Mouse (Mus musculus): ENCODE results near the gene Ankrd11. TPM values are rescaled to one million over a fixed set of nuclear protein-coding genes. Genes with fewer than 3 reads are reported as not detected.
A peak's percentile ranks its signal among the peaks of the same experiment; 100 is the strongest.

Gene Ankrd11
- total and polyA plus RNA-seq, 2 experiments from 2014 or later, result 24.3 to 65.8 TPM

GRCm38 (mm10) chr8:123039376-123040109, 2.5 kb downstream of the Ankrd11 start:
- Histone ChIP-seq H3K27ac (ENCODE audit: low read depth) (0 out of 2 replicates have a peak overlapping the region, but pooled peaks have one; percentile 93), H3K9me3 (replicated peaks; ENCODE audit: control insufficient read depth, low read length) (no peaks in the 10 kb centered on the region), H3K4me3 (ENCODE audit: low read depth, low read length) (no peak overlapping the region; the same call in 1 of the 2 replicates), H3K4me2 (ENCODE audit: low read depth, low read length) (peak overlapping the region; percentile 79; the same call in 1 of the 2 replicates), H3K9ac (replicated peaks; ENCODE audit: low read depth, low read length) (no peak overlapping the region; the same call in 1 of the 2 replicates), H3K4me1 (ENCODE audit: control insufficient read depth, insufficient read depth) (peaks cover 48% of the 10 kb centered on the region), H3K36me3 (replicated peaks; ENCODE audit: control insufficient read depth, insufficient read depth, low read length) (no peaks in the 10 kb centered on the region), H3K27me3 (ENCODE audit: control insufficient read depth, insufficient read depth, low read length) (no peaks in the 10 kb centered on the region)
- WGBS, result 67% methylated on average over 11 of the region's 11 CpGs
- ATAC-seq (ENCODE audit: insufficient read depth, low read depth), result no peak
- TF ChIP-seq CTCF (IDR thresholded peaks at IDR 0.05; ENCODE audit: low read depth) (no peak), EP300 (IDR thresholded peaks at IDR 0.05; ENCODE audit: low read depth) (no peak)
- DNase-seq (ENCODE audit: low spot score), result no peak

GRCm38 (mm10) chr8:123038351-123038750, 3.7 kb downstream of the Ankrd11 start:
- no peak overlapping the region for H3K4me2 ChIP-seq (ENCODE audit: low read depth, low read length)
- DNase-seq (ENCODE audit: low spot score), result no peak
- no peaks in the 10 kb centered on the region for H3K36me3 ChIP-seq (replicated peaks; ENCODE audit: control insufficient read depth, insufficient read depth, low read length)
- no peak overlapping the region for H3K4me3 ChIP-seq (ENCODE audit: low read depth, low read length)
- ATAC-seq (ENCODE audit: insufficient read depth, low read depth), result no peak
- no peaks in the 10 kb centered on the region for H3K27me3 ChIP-seq (ENCODE audit: control insufficient read depth, insufficient read depth, low read length)
- H3K27ac ChIP-seq (ENCODE audit: low read depth), result no peak overlapping the region
- H3K9me3 ChIP-seq (replicated peaks; ENCODE audit: control insufficient read depth, low read length), result no peaks in the 10 kb centered on the region
- H3K4me1 ChIP-seq (ENCODE audit: control insufficient read depth, insufficient read depth), result peaks cover 48% of the 10 kb centered on the region
- 10% methylated on average over 2 of the region's 2 CpGs for WGBS
- H3K9ac ChIP-seq (replicated peaks; ENCODE audit: low read depth, low read length), result no peak overlapping the region
- TF ChIP-seq CTCF (IDR thresholded peaks at IDR 0.05; ENCODE audit: low read depth), result no peak
- no peak for TF ChIP-seq EP300 (IDR thresholded peaks at IDR 0.05; ENCODE audit: low read depth)

GRCm38 (mm10) chr8:123037487-123037886, 4.6 kb downstream of the Ankrd11 start:
- no peaks in the 10 kb centered on the region for H3K9me3 ChIP-seq (replicated peaks; ENCODE audit: control insufficient read depth, low read length)
- no peak overlapping the region for H3K4me3 ChIP-seq (ENCODE audit: low read depth, low read length)
- DNase-seq (ENCODE audit: low spot score) (no peak), ATAC-seq (ENCODE audit: insufficient read depth, low read depth) (no peak)
- no peak overlapping the region for H3K9ac ChIP-seq (replicated peaks; ENCODE audit: low read depth, low read length)
- H3K4me1 ChIP-seq (ENCODE audit: control insufficient read depth, insufficient read depth), result peaks cover 45% of the 10 kb centered on the region
- 82% methylated on average over 11 of the region's 11 CpGs for WGBS
- no peaks in the 10 kb centered on the region for H3K36me3 ChIP-seq (replicated peaks; ENCODE audit: control insufficient read depth, insufficient read depth, low read length)
- H3K27me3 ChIP-seq (ENCODE audit: control insufficient read depth, insufficient read depth, low read length), result no peaks in the 10 kb centered on the region
- H3K27ac ChIP-seq (ENCODE audit: low read depth), result peak overlapping the region; percentile 55
- H3K4me2 ChIP-seq (ENCODE audit: low read depth, low read length), result no peak overlapping the region
- TF ChIP-seq CTCF (IDR thresholded peaks at IDR 0.05; ENCODE audit: low read depth) (no peak), EP300 (IDR thresholded peaks at IDR 0.05; ENCODE audit: low read depth) (no peak)

GRCm38 (mm10) chr8:123036956-123037355, 5.1 kb downstream of the Ankrd11 start:
- ATAC-seq (ENCODE audit: insufficient read depth, low read depth) (no peak), DNase-seq (ENCODE audit: low spot score) (no peak)
- H3K4me2 ChIP-seq (ENCODE audit: low read depth, low read length), result no peak overlapping the region
- H3K4me1 ChIP-seq (ENCODE audit: control insufficient read depth, insufficient read depth), result peaks cover 45% of the 10 kb centered on the region
- no peaks in the 10 kb centered on the region for H3K36me3 ChIP-seq (replicated peaks; ENCODE audit: control insufficient read depth, insufficient read depth, low read length)
- no peak overlapping the region for H3K4me3 ChIP-seq (ENCODE audit: low read depth, low read length)
- peak overlapping the region; percentile 55 for H3K27ac ChIP-seq (ENCODE audit: low read depth)
- no peak for TF ChIP-seq CTCF (IDR thresholded peaks at IDR 0.05; ENCODE audit: low read depth)
- TF ChIP-seq EP300 (IDR thresholded peaks at IDR 0.05; ENCODE audit: low read depth), result no peak
- H3K9ac ChIP-seq (replicated peaks; ENCODE audit: low read depth, low read length), result no peak overlapping the region
- no peaks in the 10 kb centered on the region for H3K27me3 ChIP-seq (ENCODE audit: control insufficient read depth, insufficient read depth, low read length)
- no peaks in the 10 kb centered on the region for H3K9me3 ChIP-seq (replicated peaks; ENCODE audit: control insufficient read depth, low read length)
- 34% methylated on average over 3 of the region's 3 CpGs for WGBS

GRCm38 (mm10) chr8:123034171-123034570, 7.9 kb downstream of the Ankrd11 start:
- H3K9ac ChIP-seq (replicated peaks; ENCODE audit: low read depth, low read length), result no peak overlapping the region
- no peak for TF ChIP-seq CTCF (IDR thresholded peaks at IDR 0.05; ENCODE audit: low read depth)
- no peak for TF ChIP-seq EP300 (IDR thresholded peaks at IDR 0.05; ENCODE audit: low read depth)
- H3K36me3 ChIP-seq (replicated peaks; ENCODE audit: control insufficient read depth, insufficient read depth, low read length), result no peaks in the 10 kb centered on the region
- H3K4me3 ChIP-seq (ENCODE audit: low read depth, low read length), result no peak overlapping the region
- DNase-seq (ENCODE audit: low spot score) (no peak), ATAC-seq (ENCODE audit: insufficient read depth, low read depth) (no peak)
- H3K9me3 ChIP-seq (replicated peaks; ENCODE audit: control insufficient read depth, low read length), result no peaks in the 10 kb centered on the region
- H3K27ac ChIP-seq (ENCODE audit: low read depth), result peak overlapping the region; percentile 65; the same call in 1 of the 2 replicates
- H3K27me3 ChIP-seq (ENCODE audit: control insufficient read depth, insufficient read depth, low read length), result no peaks in the 10 kb centered on the region
- H3K4me1 ChIP-seq (ENCODE audit: control insufficient read depth, insufficient read depth), result peaks cover 30% of the 10 kb centered on the region
- 54% methylated on average over 6 of the region's 6 CpGs for WGBS
- H3K4me2 ChIP-seq (ENCODE audit: low read depth, low read length), result peak overlapping the region; percentile 12; the same call in 1 of the 2 replicates

Data from heart, postnatal 0 days (tissue).